Mouse (Mus musculus) midbrain, embryonic 14.5 days (tissue): ENCODE data around the gene Slc25a38. TPM values are rescaled to one million over a fixed set of nuclear protein-coding genes. Genes with fewer than 3 reads are reported as not detected.

Experiments
- ATAC-seq: fragments of 200-750 bp; cut with Nextera tagmentation; 2 replicates; pipeline ENCODE4 v1.8.0; 2017; ENCODE audit warnings: moderate number of reproducible peaks, moderate library complexity; ENCODE audit not compliant: low FRiP score, low TSS enrichment
- DNase-seq: peaks from one replicate; pipeline ENCODE4 v3.0.0-alpha.2; 2015
- H3K27ac ChIP-seq: fragments of 300-500 bp; sonication (generic); replicated peaks from 2 replicates; pipeline ENCODE4 v1.5.1; 2014; ENCODE audit warnings: mild to moderate bottlenecking, low read depth, low read length, moderate library complexity
- H3K27me3 ChIP-seq: fragments of 300-500 bp; sonication (generic); 2 replicates; pipeline ENCODE4 v1.6.1; 2014; ENCODE audit warnings: low read length, control low read depth, mixed read lengths; ENCODE audit not compliant: control insufficient read depth, insufficient read depth
- H3K36me3 ChIP-seq: fragments of 300-500 bp; sonication (generic); 2 replicates; pipeline ENCODE4 v1.6.1; 2014; ENCODE audit warnings: low read length, control low read depth; ENCODE audit not compliant: control insufficient read depth, insufficient read depth
- H3K4me1 ChIP-seq: fragments of 300-500 bp; sonication (generic); 2 replicates; pipeline ENCODE4 v1.6.1; 2014; ENCODE audit warnings: mild to moderate bottlenecking, antibody characterized with exemption, low read length, control low read depth; ENCODE audit not compliant: control insufficient read depth, insufficient read depth
- H3K4me2 ChIP-seq: fragments of 300-500 bp; sonication (generic); 2 replicates; pipeline ENCODE4 v1.6.1; 2014; ENCODE audit warnings: mild to moderate bottlenecking, low read length, moderate library complexity
- H3K4me3 ChIP-seq: fragments of 300-500 bp; sonication (generic); replicated peaks from 2 replicates; pipeline ENCODE4 v1.5.1; 2014; ENCODE audit warnings: low read depth, low read length
- H3K9ac ChIP-seq: fragments of 300-500 bp; sonication (generic); replicated peaks from 2 replicates; pipeline ENCODE4 v1.6.1; 2014; ENCODE audit warnings: mild to moderate bottlenecking, low read length, moderate library complexity
- H3K9me3 ChIP-seq: fragments of 300-500 bp; sonication (generic); 2 replicates; pipeline ENCODE4 v1.6.1; 2016; ENCODE audit warnings: low read length, control low read depth, mixed read lengths; ENCODE audit not compliant: control insufficient read depth
- WGBS: fragments of 180-500 bp; shearing (Covaris S2); extraction: QIAGEN DNeasy Blood & Tissue Kit; methylation state at CpG from one replicate; pipeline ENCODE4 v1.1.7; 2014; 5-methylcytosine and 5-hydroxymethylcytosine counted together
- polyA plus RNA-seq: library from polyadenylated mRNA; unstranded; fragments of >200 nt; fragmentation: Nextera tagmentation; extraction: Ambion mirVana; gene quantifications from 2 replicates; pipeline ENCODE4 v1.2.1, GENCODE M21; 2014

Gene Slc25a38
- polyA plus RNA-seq, 1 experiment from 2014 or later, result 36.8 TPM

GRCm38 (mm10) chr9:120113456-120113855 is 3.3 kb downstream of the Slc25a38 start:
- WGBS, result 89% methylated on average over 7 of the region's 7 CpGs
- no peak for DNase-seq
- H3K4me3 ChIP-seq, result no peak overlapping the region
- H3K36me3 ChIP-seq, result peaks cover 22% of the 10 kb centered on the region
- H3K4me1 ChIP-seq, result peaks cover 7% of the 10 kb centered on the region
- no peak overlapping the region for H3K27ac ChIP-seq
- no peak overlapping the region for H3K9ac ChIP-seq
- no peaks in the 10 kb centered on the region for H3K27me3 ChIP-seq
- H3K4me2 ChIP-seq, result no peak overlapping the region
- ATAC-seq, result no peak
- H3K9me3 ChIP-seq, result no peaks in the 10 kb centered on the region

GRCm38 (mm10) chr9:120114051-120114788 is 4.0 kb downstream of the Slc25a38 start:
- Histone ChIP-seq H3K36me3 (peaks cover 29% of the 10 kb centered on the region), H3K4me1 (peaks cover 7% of the 10 kb centered on the region), H3K4me2 (no peak overlapping the region), H3K27me3 (no peaks in the 10 kb centered on the region), H3K9me3 (no peaks in the 10 kb centered on the region), H3K4me3 (no peak overlapping the region), H3K9ac (no peak overlapping the region), H3K27ac (no peak overlapping the region)
- ATAC-seq, result no peak
- 89% methylated on average over 17 of the region's 17 CpGs for WGBS
- DNase-seq, result no peak

GRCm38 (mm10) chr9:120114789-120115151 is 4.6 kb downstream of the Slc25a38 start:
- Histone ChIP-seq H3K27ac (no peak overlapping the region), H3K27me3 (no peaks in the 10 kb centered on the region), H3K4me3 (no peak overlapping the region), H3K36me3 (peaks cover 34% of the 10 kb centered on the region), H3K4me1 (peaks cover 7% of the 10 kb centered on the region), H3K4me2 (no peak overlapping the region), H3K9me3 (no peaks in the 10 kb centered on the region), H3K9ac (no peak overlapping the region)
- WGBS, result 95% methylated on average over 2 of the region's 2 CpGs
- DNase-seq, result no peak
- no peak for ATAC-seq

- ATAC-seq (no peak), DNase-seq (no peak)
- Histone ChIP-seq H3K4me1 (peaks cover 7% of the 10 kb centered on the region), H3K36me3 (peaks cover 42% of the 10 kb centered on the region), H3K4me3 (no peak overlapping the region), H3K9me3 (no peaks in the 10 kb centered on the region), H3K27ac (no peak overlapping the region), H3K27me3 (no peaks in the 10 kb centered on the region), H3K4me2 (no peak overlapping the region), H3K9ac (no peak overlapping the region)
- 76% methylated on average over 5 of the region's 5 CpGs for WGBS
These were observed 5.4 kb downstream of the Slc25a38 start for GRCm38 (mm10) chr9:120115580-120115979.

GRCm38 (mm10) chr9:120116184-120116624 is 6.0 kb downstream of the Slc25a38 start:
- Histone ChIP-seq H3K9ac (no peak overlapping the region), H3K4me3 (no peak overlapping the region), H3K4me1 (peaks cover 3% of the 10 kb centered on the region), H3K36me3 (peaks cover 48% of the 10 kb centered on the region), H3K4me2 (no peak overlapping the region), H3K27me3 (no peaks in the 10 kb centered on the region), H3K9me3 (no peaks in the 10 kb centered on the region), H3K27ac (no peak overlapping the region)
- ATAC-seq (no peak), DNase-seq (no peak)
- WGBS, result 92% methylated on average over 8 of the region's 8 CpGs

- no peak for ATAC-seq
These were observed 8.0 kb downstream of the Slc25a38 start for GRCm38 (mm10) chr9:120118212-120118611.

GRCm38 (mm10) chr9:120120503-120120902 is 10.3 kb downstream of the Slc25a38 start:
- ATAC-seq (no peak), DNase-seq (no peak)
- H3K4me1 ChIP-seq, result no peaks in the 10 kb centered on the region
- 90% methylated on average over 7 of the region's 7 CpGs for WGBS
- no peak overlapping the region for H3K9ac ChIP-seq
- no peaks in the 10 kb centered on the region for H3K27me3 ChIP-seq
- no peak overlapping the region for H3K27ac ChIP-seq
- H3K9me3 ChIP-seq, result no peaks in the 10 kb centered on the region
- H3K4me2 ChIP-seq, result no peak overlapping the region
- peaks cover 76% of the 10 kb centered on the region for H3K36me3 ChIP-seq
- no peak overlapping the region for H3K4me3 ChIP-seq

More at GRCm38 (mm10) chr9:120118212-120118611, 8.0 kb downstream of the Slc25a38 start:
- Histone ChIP-seq H3K9ac (no peak overlapping the region), H3K36me3 (peaks cover 63% of the 10 kb centered on the region), H3K27ac (no peak overlapping the region), H3K27me3 (no peaks in the 10 kb centered on the region), H3K4me3 (no peak overlapping the region), H3K4me2 (no peak overlapping the region), H3K4me1 (no peaks in the 10 kb centered on the region), H3K9me3 (no peaks in the 10 kb centered on the region)
- no peak for DNase-seq
- WGBS, result 89% methylated on average over 4 of the region's 4 CpGs

GRCm38 (mm10) chr9:120126868-120127267 is 16.7 kb downstream of the Slc25a38 start:
- no peaks in the 10 kb centered on the region for H3K27me3 ChIP-seq
- peak overlapping the region; percentile 78 for H3K27ac ChIP-seq
- H3K9me3 ChIP-seq, result no peaks in the 10 kb centered on the region
- peak overlapping the region; percentile 42; the same call in 1 of the 2 replicates for H3K9ac ChIP-seq
- peaks cover 52% of the 10 kb centered on the region for H3K36me3 ChIP-seq
- peaks cover 14% of the 10 kb centered on the region for H3K4me1 ChIP-seq
- H3K4me3 ChIP-seq, result peak overlapping the region; percentile 100
- H3K4me2 ChIP-seq, result peak overlapping the region; percentile 70
- ATAC-seq (no peak), DNase-seq (no peak)
- 61% methylated on average over 11 of the region's 11 CpGs for WGBS
